Mouse (Mus musculus): Measurements from ENCODE around the gene Hoxa2. TPM values are rescaled to one million over a fixed set of nuclear protein-coding genes. Genes with fewer than 3 reads are reported as not detected.

The Hoxa2 gene
- polyA plus RNA-seq, 1 experiment from 2014 or later: not detected

- Histone ChIP-seq H3K4me2 (ENCODE audit: low read length) (no peak overlapping the region), H3K9me3 (ENCODE audit: control insufficient read depth, low read length) (no peaks in the 10 kb centered on the region), H3K4me3 (replicated peaks; ENCODE audit: low read length) (no peak overlapping the region), H3K4me1 (replicated peaks; ENCODE audit: control insufficient read depth, insufficient read depth, low read length) (peaks cover 12% of the 10 kb centered on the region), H3K27ac (ENCODE audit: low read length) (no peak overlapping the region), H3K9ac (replicated peaks; ENCODE audit: low read depth, low read length) (no peak overlapping the region), H3K27me3 (replicated peaks; ENCODE audit: control insufficient read depth, insufficient read depth, low read length) (peaks cover 89% of the 10 kb centered on the region), H3K36me3 (ENCODE audit: control insufficient read depth, insufficient read depth) (no peaks in the 10 kb centered on the region)
- no peak for ATAC-seq
- WGBS: 0% methylated on average over 1 of the region's 1 CpGs
Measured at GRCm38 (mm10) chr6:52162093-52162380, 2.6 kb downstream of the Hoxa2 start.

- H3K4me2 ChIP-seq (ENCODE audit: low read length): no peak overlapping the region
- H3K27ac ChIP-seq (ENCODE audit: low read length): no peak overlapping the region
- H3K9me3 ChIP-seq (ENCODE audit: control insufficient read depth, low read length): no peaks in the 10 kb centered on the region
- peaks cover 89% of the 10 kb centered on the region for H3K27me3 ChIP-seq (replicated peaks; ENCODE audit: control insufficient read depth, insufficient read depth, low read length)
- WGBS: 1% methylated on average over 8 of the region's 8 CpGs
- no peak overlapping the region for H3K4me3 ChIP-seq (replicated peaks; ENCODE audit: low read length)
- no peak overlapping the region for H3K9ac ChIP-seq (replicated peaks; ENCODE audit: low read depth, low read length)
- H3K36me3 ChIP-seq (ENCODE audit: control insufficient read depth, insufficient read depth): no peaks in the 10 kb centered on the region
- no peak for ATAC-seq
- peaks cover 12% of the 10 kb centered on the region for H3K4me1 ChIP-seq (replicated peaks; ENCODE audit: control insufficient read depth, insufficient read depth, low read length)
Measured at GRCm38 (mm10) chr6:52161336-52162092, 3.1 kb downstream of the Hoxa2 start.

DNA sequence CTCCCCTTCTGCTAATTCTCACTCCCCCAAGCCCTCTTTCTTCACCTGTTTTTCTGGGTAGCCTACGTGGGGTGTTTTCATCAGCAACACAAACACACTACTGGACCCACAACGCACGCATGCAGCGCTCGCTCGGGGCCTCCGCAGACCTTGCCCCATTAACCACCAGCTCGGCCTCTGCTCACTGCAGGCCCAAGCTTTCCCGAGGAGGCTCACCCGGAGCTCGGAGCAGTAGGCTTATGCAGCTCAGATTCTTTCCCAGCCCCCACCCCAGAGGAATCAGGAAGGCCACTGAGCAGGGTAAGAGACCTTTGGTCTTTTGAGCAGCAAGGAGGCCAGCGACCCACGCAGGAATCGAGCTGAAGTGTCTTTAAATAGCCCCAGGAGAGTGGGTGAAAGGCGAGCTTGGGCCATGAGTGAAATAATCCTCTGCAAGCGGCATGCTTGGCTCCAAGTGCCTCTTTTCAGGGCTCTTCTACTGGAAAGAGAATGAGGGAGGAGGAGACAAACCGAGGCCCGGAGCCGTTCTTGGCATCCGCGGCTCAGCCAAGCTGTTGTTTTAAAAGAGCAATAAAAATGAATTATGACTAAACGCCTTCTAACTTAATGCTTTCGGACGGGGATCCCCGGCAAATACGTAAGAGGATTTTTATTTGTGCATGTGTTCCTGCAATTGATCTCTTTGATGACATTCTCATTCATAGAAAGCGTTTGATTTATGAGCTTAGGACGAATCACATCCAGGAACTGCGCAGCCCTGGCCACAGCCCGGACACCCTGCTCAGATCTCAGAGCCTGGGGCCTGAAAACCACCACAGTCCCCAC is 3.9 kb downstream of the Hoxa2 start:
- ATAC-seq: no peak
- Histone ChIP-seq H3K27ac (ENCODE audit: low read length) (no peak overlapping the region), H3K36me3 (ENCODE audit: control insufficient read depth, insufficient read depth) (no peaks in the 10 kb centered on the region), H3K27me3 (replicated peaks; ENCODE audit: control insufficient read depth, insufficient read depth, low read length) (peaks cover 89% of the 10 kb centered on the region), H3K9ac (replicated peaks; ENCODE audit: low read depth, low read length) (no peak overlapping the region), H3K4me2 (ENCODE audit: low read length) (no peak overlapping the region), H3K9me3 (ENCODE audit: control insufficient read depth, low read length) (no peaks in the 10 kb centered on the region), H3K4me3 (replicated peaks; ENCODE audit: low read length) (no peak overlapping the region), H3K4me1 (replicated peaks; ENCODE audit: control insufficient read depth, insufficient read depth, low read length) (peaks cover 12% of the 10 kb centered on the region)
- under 1% methylated on average over 30 of the region's 30 CpGs for WGBS

GRCm38 (mm10) chr6:52159979-52160378 is 4.7 kb downstream of the Hoxa2 start:
- H3K27ac ChIP-seq (ENCODE audit: low read length): no peak overlapping the region
- 2% methylated on average over 7 of the region's 9 CpGs for WGBS
- peaks cover 88% of the 10 kb centered on the region for H3K27me3 ChIP-seq (replicated peaks; ENCODE audit: control insufficient read depth, insufficient read depth, low read length)

DNA sequence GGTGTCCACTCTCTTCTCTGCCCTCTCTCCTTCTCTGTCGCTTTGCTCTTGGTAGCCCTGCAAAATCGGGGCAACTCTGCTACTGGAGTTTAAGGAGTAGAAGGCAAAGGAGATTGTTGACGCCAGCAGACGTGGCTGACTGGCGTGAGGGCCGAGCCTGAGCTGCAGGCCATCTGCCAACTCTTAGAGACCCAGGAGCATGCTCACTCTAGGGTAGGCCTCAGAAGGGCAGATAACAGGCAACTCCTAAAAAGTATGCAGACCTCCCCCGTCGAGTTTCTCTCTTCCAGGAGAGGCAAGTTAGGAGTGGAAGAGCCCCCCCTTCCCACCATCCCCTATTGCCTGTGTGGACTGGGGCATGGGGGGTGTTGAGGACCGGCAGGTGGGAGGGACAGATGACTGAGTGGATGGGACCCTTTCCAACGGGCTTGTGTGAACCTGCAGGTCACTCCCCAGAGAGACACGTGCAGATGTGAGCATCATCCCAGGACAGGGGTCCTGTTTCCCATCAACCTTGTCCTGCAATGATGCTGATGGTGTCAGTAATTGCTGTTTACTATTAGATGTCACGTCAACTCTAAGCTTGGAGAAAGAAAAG is 5.4 kb downstream of the Hoxa2 start:
- H3K9me3 ChIP-seq (ENCODE audit: control insufficient read depth, low read length): no peaks in the 10 kb centered on the region
- H3K27ac ChIP-seq (ENCODE audit: low read length): no peak overlapping the region
- H3K4me1 ChIP-seq (replicated peaks; ENCODE audit: control insufficient read depth, insufficient read depth, low read length): peaks cover 12% of the 10 kb centered on the region
- no peak overlapping the region for H3K9ac ChIP-seq (replicated peaks; ENCODE audit: low read depth, low read length)
- WGBS: 3% methylated on average over 12 of the region's 12 CpGs
- no peaks in the 10 kb centered on the region for H3K36me3 ChIP-seq (ENCODE audit: control insufficient read depth, insufficient read depth)
- H3K27me3 ChIP-seq (replicated peaks; ENCODE audit: control insufficient read depth, insufficient read depth, low read length): peaks cover 90% of the 10 kb centered on the region
- ATAC-seq: no peak
- H3K4me2 ChIP-seq (ENCODE audit: low read length): no peak overlapping the region; the same call in 1 of the 2 replicates
- H3K4me3 ChIP-seq (replicated peaks; ENCODE audit: low read length): no peak overlapping the region

More at GRCm38 (mm10) chr6:52159979-52160378, 4.7 kb downstream of the Hoxa2 start:
- peaks cover 12% of the 10 kb centered on the region for H3K4me1 ChIP-seq (replicated peaks; ENCODE audit: control insufficient read depth, insufficient read depth, low read length)
- no peaks in the 10 kb centered on the region for H3K36me3 ChIP-seq (ENCODE audit: control insufficient read depth, insufficient read depth)
- no peak for ATAC-seq
- H3K9ac ChIP-seq (replicated peaks; ENCODE audit: low read depth, low read length): no peak overlapping the region
- no peaks in the 10 kb centered on the region for H3K9me3 ChIP-seq (ENCODE audit: control insufficient read depth, low read length)
- H3K4me2 ChIP-seq (ENCODE audit: low read length): no peak overlapping the region
- no peak overlapping the region for H3K4me3 ChIP-seq (replicated peaks; ENCODE audit: low read length)

DNA sequence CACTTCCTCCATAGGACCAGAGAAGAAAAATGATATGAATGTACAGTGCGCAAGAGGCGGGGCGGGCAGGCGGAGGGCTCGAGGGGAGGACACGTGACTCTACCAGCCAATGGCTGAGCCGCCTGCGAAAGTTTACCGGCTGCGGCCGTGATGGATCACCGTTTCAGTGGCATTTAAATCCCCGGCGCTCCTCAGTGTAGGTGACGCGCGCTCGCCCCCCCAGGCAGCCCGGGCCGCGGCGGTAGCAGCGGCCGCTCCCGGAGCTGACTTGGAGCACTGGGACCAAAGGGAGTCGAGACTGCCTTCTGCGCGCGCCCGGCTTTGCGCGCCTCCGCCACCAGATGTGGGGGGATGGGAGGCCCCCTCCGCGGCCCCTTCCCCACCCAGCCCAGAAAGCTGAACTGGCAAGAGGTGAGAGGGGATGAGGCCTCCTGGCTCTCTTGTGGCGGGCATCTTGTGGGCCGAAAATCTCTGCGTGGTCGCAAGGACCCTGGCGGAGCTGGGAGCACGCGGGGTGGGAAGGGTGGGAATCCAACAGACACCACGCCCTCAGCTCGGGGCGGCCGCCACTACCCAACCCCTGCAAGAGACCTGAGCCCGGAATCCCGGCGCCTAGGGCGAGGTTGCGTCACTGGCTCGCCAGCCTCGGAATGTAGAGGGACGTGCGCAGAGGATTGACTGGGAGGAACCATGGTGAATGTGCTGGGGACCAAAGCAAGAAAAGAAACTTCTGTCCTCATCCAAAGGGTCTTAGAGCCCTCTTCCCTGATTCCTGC is 6.2 kb downstream of the Hoxa2 start, which contains the start of gene Hoxa1:
TSS of gene Hoxa1 (minus strand) at position 42 of the 776 bp plus-strand sequence.
- Histone ChIP-seq H3K27me3 (replicated peaks; ENCODE audit: control insufficient read depth, insufficient read depth, low read length) (peaks cover 90% of the 10 kb centered on the region), H3K4me3 (replicated peaks; ENCODE audit: low read length) (peak within 1 kb of the TSS; percentile 37), H3K27ac (ENCODE audit: low read length) (no peak within 1 kb of the TSS), H3K4me1 (replicated peaks; ENCODE audit: control insufficient read depth, insufficient read depth, low read length) (peaks cover 12% of the 10 kb centered on the region), H3K9ac (replicated peaks; ENCODE audit: low read depth, low read length) (no peak within 1 kb of the TSS), H3K36me3 (ENCODE audit: control insufficient read depth, insufficient read depth) (no peaks in the 10 kb centered on the region), H3K4me2 (ENCODE audit: low read length) (peak within 1 kb of the TSS; percentile 56), H3K9me3 (ENCODE audit: control insufficient read depth, low read length) (no peaks in the 10 kb centered on the region)
- ATAC-seq: peak; percentile 76
- under 1% methylated on average over 55 of the region's 55 CpGs for WGBS

DNA sequence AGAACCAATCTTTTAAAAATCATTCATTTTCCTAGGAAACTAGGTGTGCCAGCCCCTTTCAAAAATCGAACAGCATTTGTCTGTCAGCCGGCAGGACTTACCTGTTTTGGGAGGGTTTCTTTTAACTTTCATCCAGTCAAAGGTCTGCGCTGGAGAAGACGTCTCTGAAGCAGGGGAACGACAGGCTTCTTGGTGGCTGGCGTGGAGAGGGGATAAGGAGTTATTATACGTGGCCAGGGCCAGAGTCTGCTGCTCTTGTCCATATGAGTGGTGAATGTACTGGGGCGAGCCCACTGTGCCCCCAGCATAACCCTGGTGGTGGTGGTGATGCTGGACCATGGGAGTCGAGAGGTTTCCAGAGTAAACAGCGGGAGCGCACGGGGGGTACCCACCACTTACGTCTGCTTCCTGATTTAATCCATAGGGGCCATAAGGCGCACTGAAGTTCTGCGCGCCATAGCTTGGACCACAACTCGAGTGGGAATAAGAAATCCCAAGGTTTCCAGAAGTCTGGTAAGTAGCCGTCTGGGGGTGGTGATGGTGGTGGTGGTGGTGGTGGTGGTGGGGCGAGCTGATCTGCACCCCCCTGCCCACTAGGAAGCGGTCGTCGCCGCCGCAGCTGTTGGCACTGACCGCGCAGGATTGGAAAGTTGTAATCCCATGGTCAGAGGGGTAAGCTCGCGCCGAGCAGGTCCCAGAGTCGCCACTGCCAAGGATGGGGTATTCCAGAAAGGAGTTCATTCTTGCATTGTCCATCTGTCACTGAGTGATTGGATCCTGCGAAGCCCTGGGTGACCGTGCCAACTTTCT is 7.0 kb downstream of the Hoxa2 start:
- 1% methylated on average over 32 of the region's 32 CpGs for WGBS
- H3K27me3 ChIP-seq (replicated peaks; ENCODE audit: control insufficient read depth, insufficient read depth, low read length): peaks cover 90% of the 10 kb centered on the region

GRCm38 (mm10) chr6:52156551-52157200 is 8.0 kb downstream of the Hoxa2 start:
- no peaks in the 10 kb centered on the region for H3K9me3 ChIP-seq (ENCODE audit: control insufficient read depth, low read length)
- WGBS: 1% methylated on average over 20 of the region's 20 CpGs
- no peak overlapping the region for H3K9ac ChIP-seq (replicated peaks; ENCODE audit: low read depth, low read length)
- H3K4me3 ChIP-seq (replicated peaks; ENCODE audit: low read length): no peak overlapping the region
- no peaks in the 10 kb centered on the region for H3K36me3 ChIP-seq (ENCODE audit: control insufficient read depth, insufficient read depth)
- peaks cover 91% of the 10 kb centered on the region for H3K27me3 ChIP-seq (replicated peaks; ENCODE audit: control insufficient read depth, insufficient read depth, low read length)
- peaks cover 12% of the 10 kb centered on the region for H3K4me1 ChIP-seq (replicated peaks; ENCODE audit: control insufficient read depth, insufficient read depth, low read length)
- H3K27ac ChIP-seq (ENCODE audit: low read length): no peak overlapping the region
- H3K4me2 ChIP-seq (ENCODE audit: low read length): no peak overlapping the region
- no peak for ATAC-seq

More for the DNA sequence above, 7.0 kb downstream of the Hoxa2 start:
- no peak overlapping the region for H3K27ac ChIP-seq (ENCODE audit: low read length)
- peak overlapping the region; percentile 37 for H3K4me3 ChIP-seq (replicated peaks; ENCODE audit: low read length)
- peaks cover 12% of the 10 kb centered on the region for H3K4me1 ChIP-seq (replicated peaks; ENCODE audit: control insufficient read depth, insufficient read depth, low read length)
- H3K4me2 ChIP-seq (ENCODE audit: low read length): peak overlapping the region; percentile 56
- H3K36me3 ChIP-seq (ENCODE audit: control insufficient read depth, insufficient read depth): no peaks in the 10 kb centered on the region
- no peak overlapping the region for H3K9ac ChIP-seq (replicated peaks; ENCODE audit: low read depth, low read length)
- ATAC-seq: 0 out of 2 replicates have a peak, but pooled peaks have one; percentile 4
- no peaks in the 10 kb centered on the region for H3K9me3 ChIP-seq (ENCODE audit: control insufficient read depth, low read length)
